Mouse (Mus musculus) embryonic fibroblast, embryonic 13.5 days (primary cell): ENCODE measurements around the gene Gm43720. TPM values are rescaled to one million over a fixed set of nuclear protein-coding genes. Genes with fewer than 3 reads are reported as not detected.
"Not testable (repeated sequence)": the region's sequence is repeated elsewhere in the genome, so short reads cannot be mapped to it uniquely, and the experiment has no call there.

Experiments used
- H3K27ac ChIP-seq: 2 replicates; pipeline ENCODE4 v1.5.1; 2012; ENCODE audit warnings: low read length, control low read depth, inconsistent platforms; ENCODE audit not compliant: insufficient read depth
- H3K4me1 ChIP-seq: 2 replicates; pipeline ENCODE4 v1.6.1; 2011; ENCODE audit warnings: low read length; ENCODE audit not compliant: control insufficient read depth, insufficient read depth
- H3K4me3 ChIP-seq: 2 replicates; pipeline ENCODE4 v1.5.1; 2011; ENCODE audit warnings: mild to moderate bottlenecking, control low read depth, low read length; ENCODE audit not compliant: insufficient read depth
- CTCF ChIP-seq: IDR thresholded peaks from 2 replicates; pipeline ENCODE4 v1.5.1; 2011; ENCODE audit warnings: mild to moderate bottlenecking, control low read depth, low read length, moderate library complexity, borderline replicate concordance; ENCODE audit not compliant: insufficient read depth
- POLR2A ChIP-seq: IDR thresholded peaks from 2 replicates; pipeline ENCODE4 v1.6.1; 2011; ENCODE audit warnings: low read depth, mild to moderate bottlenecking, control low read depth, low read length, moderate library complexity
- polyA plus RNA-seq: library from polyadenylated mRNA; stranded (reverse); fragments of >200 nt; gene quantifications from 2 replicates; pipeline ENCODE4 v1.2.4, GENCODE M21; 2011; ENCODE audit warnings: low read depth; ENCODE audit not compliant: missing spikeins, insufficient read length

Gm43720 gene
- polyA plus RNA-seq, 1 experiment, result not detected

DNA sequence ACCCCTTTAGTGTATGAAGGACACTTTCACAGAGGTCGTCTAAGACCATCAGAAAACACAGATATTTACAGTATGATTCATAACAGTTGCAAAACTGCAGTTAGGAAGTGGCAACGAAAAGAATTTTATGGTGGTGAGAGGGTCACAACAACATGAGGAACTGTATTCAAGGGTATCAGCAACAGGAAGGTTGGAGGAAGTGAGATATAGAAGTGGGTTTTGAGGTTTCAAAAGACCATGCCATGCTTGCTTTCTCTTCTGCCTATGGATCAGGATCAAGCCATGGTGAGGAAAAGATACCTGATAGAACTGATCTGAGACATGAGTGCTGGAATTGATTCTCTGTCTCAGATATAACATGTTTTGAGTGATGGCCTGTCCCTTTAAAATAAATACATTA lies 52.4 kb downstream of the Gm43720 start:
- Histone ChIP-seq H3K27ac (no peak overlapping the region), H3K4me3 (no peak overlapping the region), H3K4me1 (no peaks in the 10 kb centered on the region)
- TF ChIP-seq POLR2A (no peak), CTCF (no peak)

DNA sequence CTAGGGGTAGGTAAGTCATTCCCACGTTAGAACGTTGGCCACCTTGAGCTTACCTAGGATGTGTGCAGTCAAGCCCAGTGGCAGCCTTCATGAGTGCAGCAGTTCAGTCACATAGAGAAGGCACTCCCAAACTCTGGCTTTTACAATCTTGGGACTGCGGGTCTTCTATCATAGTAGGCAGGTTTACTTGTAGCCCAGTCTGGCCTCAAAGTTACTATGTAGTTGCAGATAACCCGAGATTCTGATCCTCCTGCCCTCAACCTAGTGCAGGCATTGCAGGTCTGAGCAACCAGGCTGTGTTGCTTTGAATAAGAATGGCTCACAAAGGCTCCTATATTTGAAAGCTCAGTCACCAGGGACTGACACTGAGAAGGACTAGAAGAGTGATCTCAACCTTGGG lies 53.3 kb downstream of the Gm43720 start:
- TF ChIP-seq CTCF (no peak), POLR2A (no peak)
- Histone ChIP-seq H3K4me1 (no peaks in the 10 kb centered on the region), H3K27ac (no peak overlapping the region), H3K4me3 (no peak overlapping the region)

DNA sequence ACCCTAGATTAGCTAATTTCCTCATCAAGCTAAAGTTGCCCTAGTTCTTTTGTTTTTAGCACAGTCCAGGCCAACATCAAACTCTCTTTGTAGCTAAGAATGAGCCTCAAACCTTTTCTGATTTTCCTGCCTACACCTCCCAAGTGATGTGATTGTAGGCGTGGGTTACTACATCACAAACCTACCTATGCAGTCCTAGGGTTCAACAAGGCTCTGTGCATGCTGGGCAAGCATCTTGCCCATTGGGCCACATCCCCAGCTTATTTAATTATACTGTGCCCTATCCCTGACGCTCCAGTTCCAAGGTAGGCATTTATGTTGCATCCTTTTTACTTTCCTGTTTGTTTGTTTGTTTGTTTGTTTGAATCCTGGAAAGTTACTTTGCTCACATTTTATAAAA lies 54.1 kb downstream of the Gm43720 start, which contains the start of gene Nxpe5:
TSS of gene Nxpe5 (plus strand) at position 199 of the 400 bp plus-strand sequence.
- TF ChIP-seq POLR2A (no peak), CTCF (no peak)
- no peak within 1 kb of the TSS for H3K4me3 ChIP-seq
- no peak within 1 kb of the TSS for H3K27ac ChIP-seq
- H3K4me1 ChIP-seq, result no peaks in the 10 kb centered on the region

DNA sequence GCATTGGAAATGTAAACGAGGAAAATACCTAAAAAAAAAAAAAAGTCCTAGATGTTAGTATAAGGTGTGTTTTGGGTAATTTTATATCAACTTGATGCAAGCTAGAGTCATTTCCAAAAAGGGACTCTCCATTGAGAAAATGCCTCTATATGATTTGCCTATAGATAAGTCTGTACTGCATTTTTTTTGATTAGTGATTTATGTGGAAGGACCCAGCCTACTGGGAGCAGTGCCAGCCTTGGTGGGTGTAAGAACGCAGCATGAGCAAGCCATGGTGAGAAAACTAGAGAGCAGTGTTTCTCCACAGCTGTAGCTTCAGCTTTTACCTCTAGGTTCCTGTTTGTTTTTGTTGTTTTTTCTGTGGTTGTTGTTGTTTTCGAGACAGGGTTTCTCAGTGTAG lies 56.5 kb downstream of the Gm43720 start:
- Histone ChIP-seq H3K27ac (no peak overlapping the region), H3K4me3 (no peak overlapping the region), H3K4me1 (no peaks in the 10 kb centered on the region)
- TF ChIP-seq POLR2A (no peak), CTCF (no peak)

DNA sequence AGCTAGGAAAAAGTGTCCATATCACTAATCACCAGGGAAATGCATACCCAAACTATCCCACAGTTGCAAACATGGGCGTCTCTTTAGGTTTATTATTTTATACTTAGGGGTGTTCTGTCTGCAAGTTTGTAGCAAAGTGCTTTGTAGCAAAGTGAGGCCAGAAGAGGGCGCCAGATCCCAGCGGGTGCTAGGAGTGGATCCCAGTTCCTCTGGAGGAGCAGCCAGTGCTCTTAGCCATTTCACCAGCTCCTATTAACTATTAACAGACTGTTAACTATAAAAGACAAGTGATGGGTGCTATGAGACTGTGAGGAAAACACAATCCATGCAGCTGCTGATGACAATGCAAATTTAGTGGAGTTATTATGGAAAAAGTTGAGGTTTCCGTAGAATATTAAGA lies 57.6 kb downstream of the Gm43720 start:
- Histone ChIP-seq H3K4me3 (no peak overlapping the region), H3K27ac (no peak overlapping the region), H3K4me1 (no peaks in the 10 kb centered on the region)
- peak; percentile 63; the same call in 1 of the 2 replicates for TF ChIP-seq CTCF
- TF ChIP-seq POLR2A, result no peak

DNA sequence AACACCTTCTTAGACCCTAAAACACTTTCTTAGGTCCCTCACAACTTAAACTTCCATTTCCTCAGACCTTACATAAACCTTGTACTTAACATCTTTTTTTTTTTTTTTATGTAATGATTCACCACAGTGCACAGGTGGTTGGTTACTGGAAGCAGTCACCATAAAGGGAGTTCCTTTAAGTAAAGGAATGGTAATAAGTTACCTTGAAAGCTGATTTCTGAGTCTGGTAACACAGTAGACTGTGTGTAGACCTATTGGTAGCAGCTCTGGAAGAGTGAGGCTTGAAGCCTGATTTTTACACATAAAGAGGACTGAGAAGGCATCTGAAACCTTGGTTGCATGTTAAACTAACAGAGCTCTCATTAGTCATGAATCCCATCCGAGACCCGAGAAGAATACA lies 59.9 kb downstream of the Gm43720 start:
- Histone ChIP-seq H3K27ac (no peak overlapping the region), H3K4me1 (no peaks in the 10 kb centered on the region), H3K4me3 (no peak overlapping the region)
- TF ChIP-seq CTCF, result no peak
- TF ChIP-seq POLR2A, result no peak

DNA sequence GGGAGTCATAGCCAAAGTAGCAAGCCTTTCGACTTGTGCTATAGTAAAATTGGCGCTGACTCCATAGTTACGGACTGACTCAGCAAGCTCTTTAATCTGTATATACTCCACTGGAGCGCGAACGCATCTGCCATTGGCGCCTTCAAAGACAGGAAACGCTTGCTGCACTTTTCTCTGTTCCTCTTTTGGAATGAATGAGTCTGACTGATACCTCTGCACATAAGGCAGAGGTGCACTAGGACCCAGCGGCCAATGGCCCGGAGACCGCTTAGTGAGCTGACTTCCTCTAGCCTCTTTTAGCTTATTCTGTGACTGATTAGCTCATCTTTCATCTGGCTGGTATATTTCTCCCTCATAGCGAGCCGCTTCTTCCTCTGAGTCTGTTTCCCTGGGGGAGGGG lies 63.1 kb downstream of the Gm43720 start:
- H3K4me1 ChIP-seq, H3K27ac ChIP-seq, H3K4me3 ChIP-seq: not testable (repeated sequence)

Other genes starting within 250 kb of the Gm43720 start
- not detected in 2 replicates for gene Smok3c, start 226.8 kb downstream of the Gm43720 start, polyA plus RNA-seq
- gene Zkscan1, start 194.9 kb downstream of the Gm43720 start, polyA plus RNA-seq, result 24.1 and 25.2 TPM in 2 replicates
- 15.0 and 22.2 TPM in 2 replicates for gene Zscan21, start 163.1 kb downstream of the Gm43720 start, polyA plus RNA-seq
- 11.9 and 13.2 TPM in 2 replicates for gene Zfp113, start 124.2 kb downstream of the Gm43720 start, polyA plus RNA-seq
- gene Cops6, start 118.9 kb downstream of the Gm43720 start, polyA plus RNA-seq, result 162 and 184 TPM in 2 replicates
- 22.2 and 26.5 TPM in 2 replicates for gene Ap4m1, start 108.0 kb downstream of the Gm43720 start, polyA plus RNA-seq
- 79.1 and 85.3 TPM in 2 replicates for gene Mcm7, start 107.5 kb downstream of the Gm43720 start, polyA plus RNA-seq
- gene Taf6, start 92.5 kb downstream of the Gm43720 start, polyA plus RNA-seq, result 27.9 and 29.8 TPM in 2 replicates
- 63.1 and 63.3 TPM in 2 replicates for gene Cnpy4, start 92.5 kb downstream of the Gm43720 start, polyA plus RNA-seq
- 2.1 and 3.5 TPM in 2 replicates for gene Mblac1, start 85.6 kb downstream of the Gm43720 start, polyA plus RNA-seq
- 0.32 TPM in 1 of 2 replicates, not detected in the other for gene Nxpe5, start 54.1 kb downstream of the Gm43720 start, polyA plus RNA-seq
- gene Lamtor4, start 24.5 kb downstream of the Gm43720 start, polyA plus RNA-seq, result 36.9 and 40.7 TPM in 2 replicates
- gene BC037034, start 15.9 kb downstream of the Gm43720 start, polyA plus RNA-seq, result 18.0 and 18.2 TPM in 2 replicates
- gene Gal3st4, start 7.1 kb downstream of the Gm43720 start, polyA plus RNA-seq, result 5.7 and 6.4 TPM in 2 replicates
- 13.2 and 20.1 TPM in 2 replicates for gene Gpc2, start within 50 bp of the Gm43720 start, polyA plus RNA-seq
- 3.0 and 6.0 TPM in 2 replicates for gene Stag3, start 282 bp upstream of the Gm43720 start, polyA plus RNA-seq
- gene Pvrig, start 62.0 kb upstream of the Gm43720 start, polyA plus RNA-seq, result not detected in 2 replicates
- gene Zfp157, start 161.5 kb upstream of the Gm43720 start, polyA plus RNA-seq, result 12.1 and 22.4 TPM in 2 replicates